Mouse (Mus musculus): ENCODE measurements around the gene Anapc7.
"Not testable (repeated sequence)": the region's sequence is repeated elsewhere in the genome, so short reads cannot be mapped to it uniquely, and the experiment has no call there.

Gene Anapc7

DNA sequence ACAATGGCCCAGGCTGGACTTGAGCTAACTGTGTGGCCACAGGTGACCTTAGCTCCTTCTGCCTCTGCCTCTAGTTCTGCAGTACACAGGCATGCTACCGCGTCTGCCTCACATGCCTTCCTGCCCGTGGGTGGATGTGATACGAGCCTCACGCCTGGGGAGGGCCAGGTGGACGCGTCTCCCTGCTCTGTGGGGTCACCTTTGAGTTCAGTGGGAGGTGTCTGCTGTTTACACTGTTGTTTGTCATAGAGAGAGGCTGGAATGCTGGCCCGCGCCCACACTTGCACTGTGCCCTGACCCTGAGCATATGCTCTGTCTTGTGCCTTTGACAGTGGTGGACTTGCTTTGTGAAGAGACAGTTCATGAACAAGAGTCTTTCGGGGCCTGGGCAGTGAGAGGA is 16.0 kb upstream of the Anapc7 start:
- in situ Hi-C loops (cut with MboI, MseI), result no loop called here

- in situ Hi-C loops (cut with MboI, MseI), result no loop called here
Measured at GRCm38 (mm10) chr5:122409692-122410645, 11.5 kb upstream of the Anapc7 start.

DNA sequence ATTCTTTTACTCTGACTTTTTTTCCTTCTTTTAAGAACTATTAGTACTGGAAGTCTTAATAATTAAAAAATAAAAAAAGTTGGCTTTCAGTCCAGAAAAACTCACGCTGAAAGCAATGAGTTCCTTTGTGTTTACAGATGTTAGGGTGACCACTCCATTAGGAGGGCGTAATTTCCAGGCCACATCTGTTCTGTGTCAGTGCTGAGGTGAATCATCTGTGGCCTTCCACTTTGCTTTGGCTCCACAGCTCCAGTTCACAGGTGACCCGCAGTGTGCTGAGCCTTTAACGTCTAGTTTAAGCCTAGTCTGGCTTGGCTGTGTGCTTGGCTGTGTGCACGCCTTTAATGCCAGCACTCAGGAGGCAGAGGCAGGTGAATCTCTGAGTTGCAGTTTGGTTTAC is 9.6 kb upstream of the Anapc7 start:
- in situ Hi-C loops (cut with MboI, MseI), result no loop called here

DNA sequence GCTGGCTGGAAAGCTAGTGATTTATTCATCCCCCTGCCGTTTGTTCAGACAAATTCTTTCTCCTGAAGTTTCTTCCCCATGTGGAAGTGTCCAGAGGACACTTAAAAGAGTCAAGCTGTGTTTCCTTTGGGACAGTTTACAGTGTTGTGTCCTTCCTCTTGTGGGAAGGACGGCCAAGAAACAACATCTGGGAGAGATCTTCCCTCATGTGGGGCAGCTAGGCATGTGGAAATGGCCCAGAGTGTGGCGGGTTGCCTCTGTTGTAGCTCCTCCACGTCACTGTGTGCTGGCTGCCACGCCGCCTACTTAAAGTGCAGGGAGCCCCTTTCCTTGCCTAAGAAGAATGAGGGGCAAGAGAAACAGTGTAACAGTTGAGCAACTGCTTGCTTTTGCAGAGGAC is 8.7 kb upstream of the Anapc7 start:
- in situ Hi-C loops (cut with MboI, MseI), result no loop called here

DNA sequence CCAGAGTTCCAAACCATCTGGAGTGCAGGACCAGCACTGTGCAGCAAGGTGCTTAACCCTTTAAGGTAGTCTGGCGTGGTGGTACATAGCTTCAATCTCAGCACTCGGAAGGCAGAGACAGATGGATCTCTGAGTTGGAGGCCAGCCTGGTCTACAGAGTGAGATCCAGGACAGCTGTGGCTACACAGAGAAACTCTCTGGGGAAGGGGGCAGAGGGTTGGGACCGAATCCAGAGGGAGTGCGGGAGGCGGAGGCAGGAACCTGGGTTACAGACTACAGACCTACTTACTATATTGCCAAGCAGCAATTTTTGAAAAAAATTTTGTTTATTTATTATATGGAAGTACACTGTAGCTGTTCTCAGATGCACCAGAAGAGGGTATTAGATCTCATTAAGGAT is 7.1 kb upstream of the Anapc7 start:
- in situ Hi-C loops (cut with MboI, MseI), result no loop called here

DNA sequence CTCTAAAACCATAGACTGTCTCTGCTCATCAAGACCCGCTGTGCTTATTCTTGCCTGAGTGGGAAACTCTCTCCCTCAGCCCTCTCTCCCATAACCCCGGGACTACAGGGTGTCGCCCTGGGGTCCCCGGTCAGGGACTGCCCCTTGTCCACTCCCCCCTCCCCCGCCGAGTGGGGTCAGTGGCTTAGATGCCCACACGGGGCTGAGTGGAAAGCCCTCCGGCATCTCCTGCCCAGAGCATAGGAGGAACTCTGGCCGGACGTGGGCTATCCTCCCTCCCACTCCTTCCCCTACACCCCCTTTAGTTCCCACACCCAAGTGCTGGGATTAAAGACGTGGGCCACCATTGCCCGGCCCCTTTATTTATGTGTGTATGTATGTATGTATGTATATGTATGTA is 6.0 kb upstream of the Anapc7 start:
- in situ Hi-C loops (cut with MboI, MseI), result no loop called here

DNA sequence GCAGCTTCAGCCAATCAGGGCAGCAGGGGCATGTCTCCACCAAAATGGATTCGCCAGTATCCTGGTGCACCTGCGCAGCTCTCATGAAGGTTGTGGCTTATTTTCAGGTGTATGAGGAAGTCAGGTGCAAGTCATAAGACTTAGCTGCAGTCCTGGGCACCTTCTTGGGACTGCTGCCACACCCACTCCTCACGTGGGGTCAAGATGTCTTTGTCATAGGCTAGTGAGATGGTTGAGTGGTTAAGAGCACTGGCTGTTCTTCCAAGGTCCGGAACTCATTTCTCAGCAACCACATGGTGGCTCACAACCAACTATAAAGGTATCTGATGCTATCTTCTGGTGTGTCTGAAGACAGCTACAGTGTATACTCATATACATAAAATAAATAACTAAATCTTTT is 817 bp upstream of the Anapc7 start:
- in situ Hi-C loops (cut with MboI, MseI), result not testable (repeated sequence)

DNA sequence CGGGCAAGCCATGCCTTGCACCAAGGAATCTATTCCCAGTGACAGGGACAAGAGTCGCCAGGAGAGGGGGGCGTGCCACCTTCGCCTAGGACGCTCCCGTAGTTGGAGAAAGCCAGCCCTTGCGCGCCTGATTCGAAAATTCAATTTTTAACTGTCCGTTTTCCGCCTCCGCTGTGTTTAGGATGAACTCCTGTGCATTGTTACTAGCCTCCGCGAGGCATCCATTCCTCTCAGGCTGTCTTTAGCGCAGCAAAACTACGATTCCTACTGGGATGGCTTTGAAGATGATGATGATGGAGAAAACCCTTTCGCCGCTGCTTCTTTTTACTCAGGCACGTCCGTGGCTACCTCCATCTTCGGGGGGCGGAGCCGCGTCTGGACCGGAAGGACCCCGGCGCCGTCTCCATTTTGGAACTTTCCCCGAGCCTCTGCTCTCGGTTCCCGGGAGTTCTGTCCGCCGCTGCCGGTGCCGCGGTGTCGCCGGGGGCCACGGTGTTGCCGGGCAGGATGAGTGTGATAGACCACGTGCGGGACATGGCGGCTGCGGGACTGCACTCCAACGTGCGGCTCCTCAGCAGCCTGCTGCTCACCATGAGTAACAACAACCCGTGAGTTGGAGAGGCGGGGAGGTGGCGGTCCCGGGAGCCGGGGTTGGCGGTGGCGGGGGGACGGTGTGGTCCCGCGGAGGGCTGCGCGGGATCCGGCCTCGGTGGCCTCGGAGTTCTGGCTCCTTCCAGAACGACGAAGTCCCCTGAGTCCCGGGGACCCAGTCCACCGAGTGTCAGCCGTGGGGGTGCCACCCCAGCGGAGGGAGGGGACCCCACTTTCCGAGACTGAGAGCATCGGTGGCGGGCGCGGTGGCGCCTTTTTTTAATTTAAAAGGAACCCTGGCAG is 825 bp downstream of the Anapc7 start:
- in situ Hi-C loops (cut with MboI, MseI), result no loop called here

DNA sequence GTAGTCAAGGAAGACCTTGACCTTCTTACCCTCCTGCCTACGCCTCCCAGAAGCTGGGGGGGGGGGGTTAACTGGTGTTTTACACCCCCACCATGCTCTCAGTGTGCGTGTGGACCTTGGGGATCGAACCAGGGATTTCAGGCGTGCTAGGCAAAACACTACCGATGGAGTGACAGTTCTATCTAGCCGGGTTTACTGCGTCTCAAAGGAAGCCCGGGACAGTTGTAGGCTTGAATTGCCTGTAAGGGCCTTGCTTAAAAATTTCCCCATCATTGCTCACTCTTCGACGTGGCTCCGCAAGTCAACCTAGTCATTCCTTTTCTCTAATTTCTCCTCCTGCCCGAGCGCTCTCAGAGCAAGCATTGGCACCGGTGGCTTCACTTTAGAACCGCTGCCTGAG is 1.6 kb downstream of the Anapc7 start:
- in situ Hi-C loops (cut with MboI, MseI), result no loop called here

GRCm38 (mm10) chr5:122425550-122425949 is 4.1 kb downstream of the Anapc7 start:
- in situ Hi-C loops (cut with MboI, MseI), result no loop called here

DNA sequence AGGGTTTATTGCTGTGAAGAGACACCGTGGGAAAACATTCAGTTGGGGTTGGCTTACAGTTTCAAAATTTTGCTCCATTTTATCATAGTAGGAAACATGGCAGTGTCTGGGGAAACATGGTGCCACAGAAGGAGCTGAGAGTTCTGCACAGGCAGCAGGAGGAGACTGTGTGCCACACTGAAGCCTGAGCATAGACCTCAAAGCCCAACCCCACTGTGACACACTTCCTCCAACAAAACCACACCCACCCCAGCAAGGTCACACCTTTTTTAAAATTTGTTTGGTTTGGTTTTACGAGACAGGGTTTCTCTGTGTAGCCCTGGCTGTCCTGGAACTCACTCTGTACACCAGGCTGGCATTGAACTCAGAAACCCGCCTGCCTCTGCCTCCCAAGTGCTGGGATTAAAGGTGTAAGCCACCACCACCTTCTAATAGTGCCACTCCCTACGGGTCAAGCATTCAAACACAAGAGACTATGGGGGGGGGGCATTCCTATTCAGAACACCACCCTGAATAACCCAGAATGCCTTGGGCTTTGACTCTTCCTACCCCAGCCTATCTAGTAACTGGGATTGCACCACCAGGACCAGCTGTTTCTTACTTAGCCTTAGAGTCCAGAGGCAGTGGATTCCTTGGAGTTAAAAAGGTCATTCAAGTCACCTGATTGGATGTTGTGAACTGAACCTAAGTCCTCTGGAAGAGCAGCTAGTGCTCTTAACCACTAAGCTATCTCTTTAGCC is 8.7 kb downstream of the Anapc7 start:
- in situ Hi-C loops (cut with MboI, MseI), result no loop called here

DNA sequence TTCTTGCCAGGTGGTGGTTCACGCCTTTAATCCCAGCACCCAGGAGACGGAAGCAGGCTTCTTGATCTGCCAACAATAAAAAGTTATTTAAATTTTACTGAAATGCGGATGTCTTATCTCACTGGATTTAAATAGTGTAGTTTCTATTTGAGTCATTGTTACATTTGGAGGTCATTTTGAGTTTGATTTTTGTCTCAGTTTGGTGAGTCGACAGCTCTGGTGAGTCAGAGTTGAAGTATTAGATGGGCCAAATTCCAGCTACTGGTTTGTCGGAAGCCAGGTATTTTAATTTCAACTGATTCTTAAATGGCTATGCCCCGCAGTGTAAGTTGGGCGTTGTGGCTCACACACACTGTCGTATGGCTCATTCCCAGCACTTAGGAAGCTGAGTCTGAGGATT is 9.7 kb downstream of the Anapc7 start:
- in situ Hi-C loops (cut with MboI, MseI), result no loop called here

DNA sequence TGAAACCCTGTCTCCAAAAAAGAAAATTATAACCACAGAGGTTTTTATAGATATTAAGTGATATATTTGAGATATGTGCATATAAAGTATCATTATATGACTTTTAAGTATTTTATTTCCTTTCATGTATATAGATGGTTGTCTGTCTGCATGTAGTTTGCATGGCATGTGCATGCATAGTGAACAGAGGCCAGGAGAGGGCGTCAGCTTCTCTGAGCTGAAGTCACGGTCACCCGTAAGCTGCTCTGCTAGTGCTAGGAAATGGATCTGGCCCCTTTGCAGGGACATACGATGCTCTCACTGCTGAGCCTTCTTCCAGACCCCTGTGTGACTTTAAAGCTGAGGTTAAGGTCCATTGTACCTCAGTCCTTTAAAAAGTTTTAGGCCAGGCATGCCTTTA is 13.0 kb downstream of the Anapc7 start:
- in situ Hi-C loops (cut with MboI, MseI), result no loop called here

- in situ Hi-C loops (cut with MboI, MseI), result no loop called here
Measured at GRCm38 (mm10) chr5:122439400-122440094, 18.1 kb downstream of the Anapc7 start.

DNA sequence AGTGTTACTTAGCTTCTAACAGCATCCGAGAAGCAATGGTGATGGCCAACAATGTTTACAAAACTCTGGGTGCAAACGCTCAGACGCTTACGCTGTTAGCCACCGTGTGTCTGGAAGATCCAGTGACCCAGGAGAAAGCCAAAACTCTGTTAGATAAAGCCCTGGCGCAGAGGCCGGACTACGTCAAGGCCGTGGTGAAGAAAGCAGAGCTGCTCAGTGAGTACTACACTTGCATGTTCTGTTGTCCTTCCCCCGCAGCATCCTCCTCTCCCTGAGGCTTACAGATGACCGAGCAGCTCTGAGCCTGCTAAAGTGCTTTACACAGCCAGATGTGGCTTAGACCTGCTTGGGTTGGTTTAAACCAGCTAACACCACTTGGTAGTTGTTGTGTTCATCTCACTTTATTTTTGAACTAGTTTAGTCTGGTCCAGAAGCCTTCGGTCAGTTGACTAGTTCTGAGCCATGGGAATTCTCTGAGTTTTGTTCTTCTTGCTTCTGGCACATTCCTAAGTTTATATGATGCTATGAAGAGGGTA is 18.7 kb downstream of the Anapc7 start:
- in situ Hi-C loops (cut with MboI, MseI), result no loop called here

DNA sequence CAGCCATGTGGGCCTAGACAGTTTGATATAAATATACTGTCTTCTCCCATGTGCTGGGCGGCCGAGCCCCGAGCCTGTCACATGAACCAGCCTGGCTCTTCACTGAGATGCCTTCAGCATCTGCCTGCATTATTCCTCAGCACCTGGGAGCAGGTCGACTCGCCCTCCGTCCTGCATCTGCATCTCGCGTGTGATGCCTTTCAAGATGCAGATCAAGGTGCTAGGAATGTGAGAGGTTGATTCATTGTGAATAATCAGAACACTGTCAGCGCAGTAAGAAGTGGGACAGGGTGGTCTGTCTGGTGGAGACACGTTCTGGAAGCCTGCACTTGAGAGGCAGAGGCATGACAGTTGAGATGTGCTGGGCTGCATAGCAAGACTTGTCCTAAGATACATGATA is 23.0 kb downstream of the Anapc7 start:
- in situ Hi-C loops (cut with MboI, MseI), result no loop called here

GRCm38 (mm10) chr5:122445051-122445610 is 23.6 kb downstream of the Anapc7 start:
- in situ Hi-C loops (cut with MboI, MseI), result no loop called here

DNA sequence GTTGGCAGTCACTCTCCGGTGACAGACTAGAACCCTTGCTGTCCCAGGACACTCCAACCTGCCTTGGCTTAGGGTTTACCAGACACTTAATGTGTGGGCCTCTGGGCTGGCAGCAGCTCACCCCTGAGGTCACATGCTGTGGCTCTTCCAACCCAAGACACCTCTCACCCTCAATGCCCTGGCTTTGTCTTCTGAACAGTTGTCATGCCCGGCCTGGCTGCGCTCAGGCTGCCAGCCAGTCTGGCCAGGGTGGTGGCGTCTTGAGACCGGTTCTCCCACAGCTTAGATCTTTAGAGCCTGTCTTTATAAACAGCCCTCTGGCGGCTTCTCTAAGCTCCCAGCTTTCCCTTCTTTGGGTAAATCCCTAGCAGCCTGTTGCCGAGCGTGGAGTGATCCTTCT is 26.4 kb downstream of the Anapc7 start:
- in situ Hi-C loops (cut with MboI, MseI), result no loop called here

GRCm38 (mm10) chr5:122448869-122449268 is 27.4 kb downstream of the Anapc7 start:
- in situ Hi-C loops (cut with MboI, MseI), result no loop called here

DNA sequence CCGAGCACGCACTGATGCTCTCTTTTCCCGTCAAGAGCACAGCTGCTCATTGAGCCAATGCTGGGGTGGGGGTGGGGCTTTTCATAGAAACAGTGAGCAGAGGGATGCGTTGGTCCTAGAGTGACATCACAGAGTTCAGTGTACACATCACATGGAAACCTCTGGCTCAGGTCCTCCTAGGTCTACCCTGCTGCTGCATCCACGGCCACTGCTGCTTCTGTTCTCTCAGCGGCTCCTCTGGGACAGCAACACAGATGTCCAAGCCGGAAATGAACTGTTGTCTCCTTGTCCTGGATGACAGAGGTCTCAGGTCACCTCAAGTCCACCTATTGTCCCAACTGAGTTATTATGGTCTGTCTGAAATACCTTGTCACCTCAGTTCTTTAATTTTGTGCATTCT is 28.5 kb downstream of the Anapc7 start:
- in situ Hi-C loops (cut with MboI, MseI), result loop anchor here (25.0 kb wide), 1 partner anchor 1287 kb away; the partner anchor contains the start of genes Kntc1 and Rsrc2
